Mouse (Mus musculus): ENCODE data around the gene Bbs4. TPM values are rescaled to one million over a fixed set of nuclear protein-coding genes. Genes with fewer than 3 reads are reported as not detected.

Bbs4 gene
- polyA plus RNA-seq (2017; shearing (Covaris generic)), result 10 to 100 TPM in 1 of 2 experiments, 1 to 10 TPM in 1; 7.9 to 14.1 TPM

DNA sequence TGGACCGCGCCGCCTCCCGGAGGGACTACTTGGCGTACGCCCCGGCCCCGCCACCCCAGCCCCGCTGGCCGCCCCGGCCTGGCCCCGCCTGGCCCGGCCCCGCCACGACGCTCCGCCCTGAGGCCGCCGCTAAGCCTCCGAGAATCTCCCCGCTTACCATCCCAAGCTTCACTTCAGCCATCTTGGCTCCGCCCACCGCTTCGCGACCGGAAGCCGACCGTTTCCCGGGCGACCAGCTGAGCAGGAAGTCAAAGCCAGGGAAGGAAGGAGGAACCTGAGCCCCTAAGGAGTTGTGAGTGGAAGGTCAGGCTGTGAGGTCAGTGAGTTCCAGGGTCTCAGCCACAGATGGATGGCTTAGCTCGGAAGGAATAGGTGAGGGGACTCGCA lies at the start of gene Bbs4:
Gene Bbs4 (minus strand): TSS at position 256 of the 387 bp plus-strand sequence.

DNA sequence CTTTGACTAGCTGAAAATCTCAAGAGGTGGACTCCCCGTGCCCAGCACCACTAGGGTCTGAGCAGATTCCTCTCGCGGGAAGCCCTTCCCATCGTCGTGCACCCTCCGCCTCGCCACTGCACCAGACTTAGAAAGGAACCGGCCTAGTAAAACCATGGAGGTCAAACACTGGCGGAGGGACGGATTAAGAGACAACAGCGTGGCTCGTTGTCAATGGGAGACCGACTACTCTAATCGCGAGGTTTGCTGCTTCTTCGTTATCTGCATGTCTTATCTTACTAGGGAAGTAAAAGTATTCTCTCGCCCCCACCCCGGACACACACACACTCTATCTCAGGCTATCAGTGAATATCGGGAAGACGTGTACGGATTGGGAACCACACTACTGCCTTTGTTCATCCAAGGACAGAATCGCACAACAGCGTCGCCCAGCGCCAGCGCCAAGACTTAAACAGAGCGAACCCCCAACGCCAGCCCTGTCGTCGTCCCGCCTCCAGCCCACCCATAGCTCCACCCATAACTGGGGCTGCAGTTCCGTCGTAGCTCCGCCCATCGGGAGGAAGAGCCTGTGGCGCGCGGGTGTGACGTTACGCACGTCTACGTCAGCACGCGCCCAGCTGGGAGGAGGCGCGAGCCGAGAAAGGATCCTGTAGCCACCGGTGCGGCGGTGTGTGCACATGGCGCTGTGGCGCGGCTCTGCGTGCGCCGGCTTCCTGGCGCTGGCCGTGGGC lies 62.2 kb downstream of the Bbs4 start, which contains the start of gene Adpgk:
Gene Adpgk (plus strand): TSS at position 602 of the 731 bp plus-strand sequence.

Other genes starting within 250 kb of the Bbs4 start
- gene Adpgk, start 62.0 kb downstream of the Bbs4 start, polyA plus RNA-seq (2017; shearing (Covaris generic)), result 10 to 100 TPM; 45.7 to 67.0 TPM
- 100 to 1,000 TPM in 1 of 2 experiments, 10 to 100 TPM in 1; 75.8 to 113 TPM for gene Arih1, start 133.1 kb upstream of the Bbs4 start, polyA plus RNA-seq (2017; shearing (Covaris generic))
- 10 to 100 TPM; 45.2 to 45.8 TPM for gene Hexa, start 186.0 kb upstream of the Bbs4 start, polyA plus RNA-seq (2017; shearing (Covaris generic))
- 1 to 10 TPM in 1 of 2 experiments, under 1 TPM in 1; 0.24 to 1.1 TPM for gene Tmem202, start 186.3 kb upstream of the Bbs4 start, polyA plus RNA-seq (2017; shearing (Covaris generic))
- gene Celf6, start 224.4 kb upstream of the Bbs4 start, polyA plus RNA-seq (2017; shearing (Covaris generic)), result not detected

Measured in activated CD4-positive, CD25-positive, alpha-beta regulatory T cell (primary cell).